In genomic region chr12:101028247-101028953, GRCm38 (mm10) we compare ENCODE assay signal across 8 mouse cellular contexts. TPM values are rescaled to one million over a fixed set of nuclear protein-coding genes. Genes with fewer than 3 reads are reported as not detected.
DNase-seq lines count a peak whose midpoint lies in the region; ATAC-seq lines count a peak whose summit lies in the region.

No protein-coding gene starts in this region.

- H3K9me3 ChIP-seq in hindbrain, embryonic 14.5 days (ENCODE audit: control insufficient read depth, low read length): no peaks in the 10 kb centered on the region
- H3K9me3 ChIP-seq in midbrain, embryonic 14.5 days (ENCODE audit: control insufficient read depth, low read length): no peaks in the 10 kb centered on the region

- peak; percentile 44 for DNase-seq in embryo, embryonic 10 days (ENCODE audit: low spot score)
- DNase-seq in embryo, embryonic 11 days: no peak
- peak; percentile 31 for DNase-seq in right cerebral cortex, adult 18-20 months
- DNase-seq in right cerebral cortex, postnatal 36 days (ENCODE audit: low spot score in 2 of 2): no peak
- no peak for DNase-seq in hindbrain, embryonic 14.5 days (ENCODE audit: low spot score)
- no peak for DNase-seq in midbrain, embryonic 14.5 days
- DNase-seq in right cerebral cortex, postnatal 14 days: no peak
- DNase-seq in adrenal gland, postnatal 10 days: no peak

- no peak; the same call in 1 of the 2 replicates for ATAC-seq in hindbrain, embryonic 14.5 days (ENCODE audit: low FRiP score)
- ATAC-seq in midbrain, embryonic 14.5 days (ENCODE audit: low FRiP score, low TSS enrichment): no peak; the same call in 1 of the 2 replicates

- peak overlapping the region; percentile 83 for H3K4me3 ChIP-seq in hindbrain, embryonic 14.5 days (replicated peaks; ENCODE audit: low read length)
- peak overlapping the region; percentile 78 for H3K4me3 ChIP-seq in midbrain, embryonic 14.5 days (replicated peaks; ENCODE audit: low read depth, low read length)

- H3K4me2 ChIP-seq in hindbrain, embryonic 14.5 days (replicated peaks): peak overlapping the region; percentile 67
- peak overlapping the region; percentile 69 for H3K4me2 ChIP-seq in midbrain, embryonic 14.5 days (ENCODE audit: low read length)

- peaks cover 24% of the 10 kb centered on the region for H3K4me1 ChIP-seq in hindbrain, embryonic 14.5 days (replicated peaks; ENCODE audit: control insufficient read depth, insufficient read depth, low read length)
- H3K4me1 ChIP-seq in midbrain, embryonic 14.5 days (ENCODE audit: control insufficient read depth, insufficient read depth, low read length): peaks cover 31% of the 10 kb centered on the region

- under 1% methylated on average over 52 of the region's 67 CpGs for WGBS in hindbrain, embryonic 14.5 days
- WGBS in midbrain, embryonic 14.5 days: under 1% methylated on average over 66 of the region's 67 CpGs

- H3K27ac ChIP-seq in hindbrain, embryonic 14.5 days: peak overlapping the region; percentile 92
- H3K27ac ChIP-seq in midbrain, embryonic 14.5 days (replicated peaks; ENCODE audit: low read depth, low read length): peak overlapping the region; percentile 94

- H3K9ac ChIP-seq in hindbrain, embryonic 14.5 days: peak overlapping the region; percentile 91
- peak overlapping the region; percentile 83 for H3K9ac ChIP-seq in midbrain, embryonic 14.5 days (replicated peaks; ENCODE audit: low read length)

- no peaks in the 10 kb centered on the region for H3K27me3 ChIP-seq in hindbrain, embryonic 14.5 days (ENCODE audit: control insufficient read depth, insufficient read depth, low read length)
- H3K27me3 ChIP-seq in midbrain, embryonic 14.5 days (ENCODE audit: control insufficient read depth, insufficient read depth, low read length): no peaks in the 10 kb centered on the region

- no peaks in the 10 kb centered on the region for H3K36me3 ChIP-seq in hindbrain, embryonic 14.5 days (replicated peaks; ENCODE audit: control insufficient read depth, insufficient read depth)
- no peaks in the 10 kb centered on the region for H3K36me3 ChIP-seq in midbrain, embryonic 14.5 days (ENCODE audit: control insufficient read depth, insufficient read depth, low read length)

RNA-seq across cellular contexts. Expression of gene Ccdc88c, which starts 0.5 kb away (rescaled TPM):
- 11.1 and 13.3 TPM in 2 replicates for polyA plus RNA-seq in hindbrain, embryonic 14.5 days (2014; fragmentation: Nextera tagmentation; extraction: Ambion mirVana)
- polyA plus RNA-seq in midbrain, embryonic 14.5 days (2014; fragmentation: Nextera tagmentation; extraction: Ambion mirVana): 14.0 and 16.7 TPM in 2 replicates
- 10 to 100 TPM in 1 of 2 experiments, 1 to 10 TPM in 1; 9.2 to 16.4 TPM for total RNA-seq in adrenal gland, postnatal 10 days (2021)

RNA-seq across cellular contexts. Expression of gene Ppp4r3a, which starts 55.1 kb away (rescaled TPM):
- 29.1 and 33.6 TPM in 2 replicates for polyA plus RNA-seq in hindbrain, embryonic 14.5 days (2014; fragmentation: Nextera tagmentation; extraction: Ambion mirVana)
- 27.0 and 33.0 TPM in 2 replicates for polyA plus RNA-seq in midbrain, embryonic 14.5 days (2014; fragmentation: Nextera tagmentation; extraction: Ambion mirVana)
- total RNA-seq in adrenal gland, postnatal 10 days (2021): 10 to 100 TPM; 53.2 to 59.0 TPM

Comparison
In these comparisons a context has a peak if more than half of its experiments do, and no peak if none do; other contexts are left out.
1. DNase-seq: peak in embryo, embryonic 10 days (single experiment) and right cerebral cortex, adult 18-20 months (single experiment); none in embryo, embryonic 11 days (single experiment), right cerebral cortex, postnatal 36 days (0 of 2), hindbrain, embryonic 14.5 days (single experiment), midbrain, embryonic 14.5 days (single experiment), right cerebral cortex, postnatal 14 days (single experiment) and adrenal gland, postnatal 10 days (single experiment).